Mouse (Mus musculus) left cerebral cortex, adult 9 months (tissue): ENCODE data around the gene Smim4.

Experiments
- DNase-seq, 2 experiments: peaks; one replicate each; pipeline ENCODE4 v3.0.0; 2022; ENCODE audit warnings: low spot score in 2 of 2

Smim4 gene

DNA sequence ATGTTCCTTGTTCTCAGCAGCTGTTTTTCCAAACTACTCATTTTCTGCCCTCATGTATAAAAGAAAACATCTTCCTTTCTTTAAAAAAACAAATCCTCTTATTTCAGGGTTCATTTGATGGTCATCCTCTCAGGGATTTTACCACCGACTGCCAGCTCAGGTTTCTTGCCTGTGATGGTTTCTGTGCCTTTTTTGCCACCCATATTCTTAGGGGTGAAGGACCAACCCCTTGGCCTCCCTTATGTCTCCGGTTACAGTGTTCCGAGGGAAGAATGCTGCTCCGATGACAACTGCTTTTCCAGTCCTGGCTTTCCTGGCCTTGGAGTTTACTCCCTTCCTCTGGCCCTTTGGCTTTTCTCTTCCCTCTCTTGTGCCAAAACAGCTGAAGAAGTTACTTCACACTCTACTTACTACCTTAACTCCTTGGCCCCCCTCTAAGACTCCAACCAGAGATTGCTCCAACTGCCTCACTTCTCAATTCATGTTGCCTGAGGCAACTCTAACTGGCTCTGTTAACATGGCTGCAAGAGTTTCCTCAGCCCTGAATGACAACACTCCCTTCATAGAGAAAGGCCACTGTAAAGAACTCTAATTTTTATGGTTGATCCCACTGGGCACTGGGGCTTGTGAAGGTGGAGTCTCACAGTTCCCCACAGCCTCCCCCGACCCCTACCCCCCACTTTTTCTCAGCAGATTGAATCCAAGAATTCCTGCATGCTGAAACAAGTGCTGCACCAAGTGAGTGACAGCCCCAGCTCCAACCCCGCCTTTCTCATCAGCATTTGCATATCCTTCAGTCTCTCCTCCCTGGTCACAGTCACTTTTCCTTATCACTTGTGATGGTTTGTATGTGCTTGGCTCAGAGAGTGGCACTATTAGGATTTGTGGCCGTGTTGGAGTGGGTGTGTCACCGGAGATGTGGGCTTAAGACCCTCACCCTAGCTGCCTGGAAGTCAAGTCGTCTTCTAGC is 3.4 kb downstream of the Smim4 start:
- no peak for DNase-seq

GRCm38 (mm10) chr14:31115522-31115921 is 13.2 kb downstream of the Smim4 start:
- no peak for DNase-seq

GRCm38 (mm10) chr14:31114011-31114410 is 14.7 kb downstream of the Smim4 start:
- DNase-seq: no peak

DNA sequence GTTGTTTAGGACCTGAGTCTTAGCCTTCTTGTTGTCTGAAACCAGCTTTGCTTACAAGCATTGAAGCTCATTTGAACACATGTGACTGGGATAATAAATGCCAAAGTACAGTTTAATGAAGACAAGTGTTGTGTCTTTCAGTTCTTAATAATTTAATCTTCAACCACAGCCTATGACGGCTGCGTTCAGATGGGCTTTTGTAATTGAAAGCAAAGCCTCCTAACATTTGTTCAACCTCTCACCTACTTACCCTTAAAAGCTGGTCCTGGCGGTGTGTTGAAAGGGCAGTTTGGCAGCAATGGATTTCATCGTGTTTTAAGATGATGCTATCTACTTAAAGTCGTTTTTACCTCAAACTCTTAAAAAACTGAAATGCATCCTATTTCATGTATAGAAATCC is 16.6 kb downstream of the Smim4 start:
- no peak for DNase-seq

GRCm38 (mm10) chr14:31110613-31111012 is 18.1 kb downstream of the Smim4 start:
- DNase-seq: no peak

DNA sequence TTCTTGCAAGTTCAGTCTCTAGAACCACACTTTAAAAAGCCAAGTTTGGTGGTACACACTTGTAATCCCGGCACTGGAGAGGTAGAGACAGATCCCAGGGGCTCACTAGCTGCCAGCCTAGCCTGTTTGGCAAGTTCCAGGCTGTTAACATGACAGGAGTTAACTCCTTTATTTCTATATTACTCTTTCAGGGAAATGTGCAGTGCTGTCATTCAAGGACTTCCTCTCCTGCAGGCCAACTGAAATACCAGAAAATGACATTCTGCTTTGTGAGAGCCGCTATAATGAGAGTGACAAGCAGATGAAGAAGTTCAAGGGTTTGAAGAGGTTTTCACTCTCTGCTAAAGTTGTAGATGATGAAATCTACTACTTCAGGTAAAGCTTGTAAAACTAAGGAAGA is 23.6 kb downstream of the Smim4 start:
- no peak for DNase-seq

DNA sequence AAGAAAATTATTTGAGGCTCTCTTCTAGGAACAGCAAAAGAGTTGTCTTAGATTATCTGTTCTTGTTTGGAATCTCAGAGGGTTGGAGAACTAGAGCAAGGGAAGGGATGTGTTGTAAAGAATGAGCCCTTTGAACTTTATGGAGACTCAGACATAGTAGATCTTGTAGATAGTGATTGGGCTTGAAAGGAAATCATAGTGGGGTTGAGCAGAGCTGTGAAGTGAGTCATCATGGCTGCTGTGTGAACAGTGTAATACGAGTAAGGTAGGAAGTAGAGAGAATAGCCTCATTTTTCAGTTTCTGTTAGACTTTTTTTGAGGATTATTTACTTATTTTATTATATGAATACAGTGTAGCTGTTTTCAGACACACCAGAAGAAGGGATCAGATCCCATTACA is 38.8 kb downstream of the Smim4 start:
- DNase-seq: no peak

- no peak for DNase-seq
Measured at GRCm38 (mm10) chr14:31088515-31088914, 40.2 kb downstream of the Smim4 start.

DNA sequence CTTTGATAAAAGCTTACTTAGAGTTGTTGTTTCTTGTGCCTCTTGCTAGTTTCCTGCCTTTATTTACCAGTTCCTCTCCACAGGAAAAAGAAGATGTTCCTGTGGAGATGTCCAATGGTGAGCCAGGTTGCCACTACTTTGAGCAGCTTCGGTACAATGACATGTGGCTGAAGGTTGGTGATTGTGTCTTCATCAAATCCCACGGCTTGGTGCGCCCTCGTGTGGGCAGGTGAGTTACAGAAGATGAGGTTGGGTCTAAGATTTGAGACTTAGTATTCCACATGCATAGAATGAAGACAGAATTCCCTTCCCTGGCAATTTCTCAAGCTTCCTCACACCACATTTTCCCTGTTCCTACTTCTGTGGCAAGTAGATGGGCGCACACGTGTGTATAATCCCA is 41.3 kb downstream of the Smim4 start:
- no peak for DNase-seq

- DNase-seq: no peak
Measured at GRCm38 (mm10) chr14:31081147-31081546, 47.6 kb downstream of the Smim4 start.

GRCm38 (mm10) chr14:31079313-31080028 is 49.3 kb downstream of the Smim4 start:
- DNase-seq: no peak

DNA sequence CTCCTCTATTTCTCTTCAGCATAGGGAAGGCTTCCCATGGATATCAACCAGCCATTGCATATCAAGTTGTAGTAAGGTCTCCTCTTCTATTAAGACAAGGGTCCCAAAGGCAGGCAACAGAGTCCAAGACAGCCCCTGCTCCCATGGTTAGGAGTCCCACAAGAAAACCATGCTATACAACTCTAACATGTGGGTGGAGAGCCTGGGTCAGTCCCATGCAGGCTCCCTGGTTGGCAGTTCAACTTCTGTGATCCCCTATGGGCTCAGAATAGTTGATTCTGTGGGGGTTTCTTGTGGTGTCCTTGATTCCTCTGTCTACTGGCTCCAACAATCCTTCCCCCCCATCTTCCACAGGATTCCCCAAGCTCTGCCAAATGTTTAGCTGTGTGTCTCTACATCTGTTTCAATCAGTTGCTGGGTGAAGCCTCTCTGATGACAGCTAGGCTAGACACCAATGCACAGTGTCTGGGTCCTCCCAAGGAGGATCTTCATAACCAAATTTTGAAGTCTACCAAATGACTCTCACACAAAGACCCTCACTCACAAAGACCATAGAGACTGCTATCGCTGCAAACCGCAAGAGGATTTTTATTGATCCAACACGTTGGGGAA is 50.1 kb downstream of the Smim4 start:
- DNase-seq: no peak

DNA sequence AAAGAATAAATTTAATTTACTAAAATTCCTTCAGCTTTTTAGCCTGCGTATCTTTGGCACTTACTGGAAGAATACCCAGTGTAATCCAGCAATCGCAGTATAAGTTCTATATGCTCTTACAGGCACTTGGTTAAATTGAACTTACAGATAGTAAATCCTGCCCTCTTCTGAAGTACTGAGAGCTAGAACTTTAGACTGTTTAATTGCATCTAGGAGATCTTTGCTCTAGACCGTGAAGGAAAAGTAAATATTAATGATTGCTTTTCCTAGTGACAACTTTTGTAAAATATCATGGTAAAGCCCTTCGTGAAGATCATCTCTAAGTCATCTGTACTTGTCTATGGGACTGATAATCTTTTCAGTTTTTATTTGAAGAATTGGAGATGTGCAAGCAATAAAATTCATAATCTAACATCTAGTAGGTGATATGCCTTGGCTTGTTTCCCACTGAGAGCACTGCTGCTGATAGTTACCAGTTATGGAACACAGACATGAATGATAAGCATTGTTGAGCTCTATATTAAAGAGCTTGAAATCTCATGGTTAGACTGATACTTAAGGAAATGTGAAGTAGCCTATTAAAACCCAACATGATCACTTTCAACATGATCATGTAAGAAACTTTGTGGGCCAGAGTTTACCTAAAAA is 59.5 kb downstream of the Smim4 start:
- no peak for DNase-seq

GRCm38 (mm10) chr14:31062277-31062676 is 66.5 kb downstream of the Smim4 start:
- DNase-seq: no peak

GRCm38 (mm10) chr14:31045817-31046216 is 82.9 kb downstream of the Smim4 start:
- DNase-seq: no peak

- DNase-seq: no peak
Measured at GRCm38 (mm10) chr14:31045296-31045695, 83.5 kb downstream of the Smim4 start.
